Mouse (Mus musculus): ENCODE data around the gene Rapgef2. TPM values are rescaled to one million over a fixed set of nuclear protein-coding genes. Genes with fewer than 3 reads are reported as not detected.

Rapgef2 gene
- polyA plus RNA-seq, 1 experiment, result 17.7 TPM

DNA sequence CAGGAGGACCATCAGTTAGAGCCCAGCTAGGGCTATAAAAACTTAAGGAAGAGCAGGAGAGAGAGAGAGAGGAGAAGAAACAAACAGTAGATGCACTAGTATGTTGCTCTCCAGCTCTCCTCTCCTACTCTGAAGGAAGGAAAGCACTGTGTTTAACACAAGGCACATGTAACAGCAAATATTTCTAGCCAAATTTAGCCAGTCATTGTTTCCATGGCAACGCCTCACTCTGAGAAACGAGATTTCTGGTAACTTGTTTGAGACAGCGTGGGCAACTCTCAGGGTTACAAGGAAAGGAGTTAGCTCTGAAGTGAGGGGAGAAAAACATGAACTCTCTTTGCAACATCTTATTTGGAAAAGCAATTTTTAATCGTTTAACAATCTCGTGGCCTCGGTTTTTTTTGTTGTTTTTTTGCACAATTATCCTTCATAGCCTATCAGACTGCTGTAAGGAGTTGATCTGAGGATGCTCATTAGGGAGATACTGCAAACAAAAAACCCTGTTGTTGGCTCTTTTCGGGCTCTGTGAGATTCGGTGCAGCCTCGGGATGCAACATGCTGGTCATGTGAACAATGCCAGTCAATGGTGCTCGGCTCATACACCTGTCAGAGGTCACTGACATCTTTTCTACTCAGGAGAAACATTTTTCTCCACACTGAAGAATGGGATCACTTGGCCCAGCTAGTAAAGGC lies 27.8 kb upstream of the Rapgef2 start:
- H3K36me3 ChIP-seq (ENCODE audit: control insufficient read depth, insufficient read depth, low read length, poor library complexity, severe bottlenecking), result no peaks in the 10 kb centered on the region
- H3K9ac ChIP-seq (ENCODE audit: low read depth, poor library complexity, severe bottlenecking), result no peak overlapping the region
- H3K4me3 ChIP-seq (ENCODE audit: low read depth, low read length), result no peak overlapping the region
- no peaks in the 10 kb centered on the region for H3K4me1 ChIP-seq (ENCODE audit: control insufficient read depth, insufficient read depth, low read length)
- H3K9me3 ChIP-seq (replicated peaks; ENCODE audit: control insufficient read depth, insufficient read depth, low read length, poor library complexity, severe bottlenecking), result no peaks in the 10 kb centered on the region
- H3K27me3 ChIP-seq (ENCODE audit: control insufficient read depth, insufficient read depth, low read length, poor library complexity, severe bottlenecking), result no peaks in the 10 kb centered on the region
- TF ChIP-seq POLR2A (IDR thresholded peaks at IDR 0.05; ENCODE audit: insufficient read depth, low read length), result no peak
- no peak for TF ChIP-seq EP300 (IDR thresholded peaks at IDR 0.05; ENCODE audit: insufficient read depth, low read depth, low read length)
- TF ChIP-seq CTCF (IDR thresholded peaks at IDR 0.05; ENCODE audit: low read depth, low read length), result no peak
- no peak overlapping the region for H3K27ac ChIP-seq (ENCODE audit: insufficient read depth, low read length)

DNA sequence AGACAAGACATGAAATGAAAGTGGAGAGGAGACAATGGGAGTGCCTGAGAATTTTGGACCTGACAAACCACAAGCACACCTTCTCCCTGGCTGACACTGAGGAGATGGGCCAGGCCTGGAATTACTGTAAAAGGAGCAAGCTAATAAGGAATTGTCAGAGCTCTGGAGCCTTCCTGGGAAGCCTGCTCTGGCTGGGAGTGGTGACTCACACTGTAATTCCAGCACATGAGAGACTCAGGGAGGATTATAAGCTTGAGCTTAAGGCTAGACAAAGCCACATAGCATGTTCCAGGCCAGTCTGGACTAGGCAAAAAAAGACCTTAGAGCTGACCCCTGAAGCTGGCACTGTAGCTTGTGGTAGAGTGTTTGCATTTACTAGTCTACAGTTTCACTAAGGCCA lies 25.6 kb upstream of the Rapgef2 start:
- Histone ChIP-seq H3K9ac (ENCODE audit: low read depth, poor library complexity, severe bottlenecking) (no peak overlapping the region), H3K27me3 (ENCODE audit: control insufficient read depth, insufficient read depth, low read length, poor library complexity, severe bottlenecking) (no peaks in the 10 kb centered on the region), H3K4me1 (ENCODE audit: control insufficient read depth, insufficient read depth, low read length) (no peaks in the 10 kb centered on the region), H3K27ac (ENCODE audit: insufficient read depth, low read length) (no peak overlapping the region), H3K4me3 (ENCODE audit: low read depth, low read length) (no peak overlapping the region), H3K36me3 (ENCODE audit: control insufficient read depth, insufficient read depth, low read length, poor library complexity, severe bottlenecking) (no peaks in the 10 kb centered on the region), H3K9me3 (replicated peaks; ENCODE audit: control insufficient read depth, insufficient read depth, low read length, poor library complexity, severe bottlenecking) (no peaks in the 10 kb centered on the region)
- TF ChIP-seq POLR2A (IDR thresholded peaks at IDR 0.05; ENCODE audit: insufficient read depth, low read length) (no peak), CTCF (IDR thresholded peaks at IDR 0.05; ENCODE audit: low read depth, low read length) (no peak), EP300 (IDR thresholded peaks at IDR 0.05; ENCODE audit: insufficient read depth, low read depth, low read length) (no peak)

DNA sequence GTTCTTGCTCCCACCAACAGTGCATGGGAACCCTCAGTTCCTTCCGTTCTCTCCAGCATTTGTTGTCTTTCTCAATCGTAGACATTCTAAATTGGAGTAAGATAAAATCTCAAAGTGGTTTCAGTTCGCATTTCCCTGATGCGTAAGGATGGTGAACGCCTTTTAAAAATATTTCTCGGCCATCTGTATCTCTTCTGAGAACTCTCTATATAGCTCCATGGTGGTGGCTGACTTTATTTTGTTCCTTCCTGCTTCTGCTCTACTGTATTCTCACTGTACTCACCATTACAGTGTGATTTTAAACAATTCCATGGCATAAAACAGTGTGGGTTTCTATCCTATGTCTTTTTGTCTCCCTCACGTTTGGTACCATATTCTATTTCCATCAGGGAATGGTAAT lies 23.9 kb upstream of the Rapgef2 start:
- no peak overlapping the region for H3K4me3 ChIP-seq (ENCODE audit: low read depth, low read length)
- H3K4me1 ChIP-seq (ENCODE audit: control insufficient read depth, insufficient read depth, low read length), result no peaks in the 10 kb centered on the region
- H3K9ac ChIP-seq (ENCODE audit: low read depth, poor library complexity, severe bottlenecking), result no peak overlapping the region
- no peak overlapping the region for H3K27ac ChIP-seq (ENCODE audit: insufficient read depth, low read length)
- no peaks in the 10 kb centered on the region for H3K9me3 ChIP-seq (replicated peaks; ENCODE audit: control insufficient read depth, insufficient read depth, low read length, poor library complexity, severe bottlenecking)
- H3K36me3 ChIP-seq (ENCODE audit: control insufficient read depth, insufficient read depth, low read length, poor library complexity, severe bottlenecking), result no peaks in the 10 kb centered on the region
- H3K27me3 ChIP-seq (ENCODE audit: control insufficient read depth, insufficient read depth, low read length, poor library complexity, severe bottlenecking), result no peaks in the 10 kb centered on the region; the same call in 1 of the 2 replicates
- TF ChIP-seq POLR2A (IDR thresholded peaks at IDR 0.05; ENCODE audit: insufficient read depth, low read length), result no peak
- no peak for TF ChIP-seq EP300 (IDR thresholded peaks at IDR 0.05; ENCODE audit: insufficient read depth, low read depth, low read length)
- no peak for TF ChIP-seq CTCF (IDR thresholded peaks at IDR 0.05; ENCODE audit: low read depth, low read length)

- Histone ChIP-seq H3K27me3 (ENCODE audit: control insufficient read depth, insufficient read depth, low read length, poor library complexity, severe bottlenecking) (no peaks in the 10 kb centered on the region; the same call in 1 of the 2 replicates), H3K4me3 (ENCODE audit: low read depth, low read length) (no peak overlapping the region), H3K4me1 (ENCODE audit: control insufficient read depth, insufficient read depth, low read length) (no peaks in the 10 kb centered on the region), H3K9me3 (replicated peaks; ENCODE audit: control insufficient read depth, insufficient read depth, low read length, poor library complexity, severe bottlenecking) (no peaks in the 10 kb centered on the region), H3K36me3 (ENCODE audit: control insufficient read depth, insufficient read depth, low read length, poor library complexity, severe bottlenecking) (no peaks in the 10 kb centered on the region), H3K9ac (ENCODE audit: low read depth, poor library complexity, severe bottlenecking) (no peak overlapping the region), H3K27ac (ENCODE audit: insufficient read depth, low read length) (no peak overlapping the region)
- TF ChIP-seq CTCF (IDR thresholded peaks at IDR 0.05; ENCODE audit: low read depth, low read length) (no peak), POLR2A (IDR thresholded peaks at IDR 0.05; ENCODE audit: insufficient read depth, low read length) (no peak), EP300 (IDR thresholded peaks at IDR 0.05; ENCODE audit: insufficient read depth, low read depth, low read length) (no peak)
These were observed 22.3 kb upstream of the Rapgef2 start for GRCm38 (mm10) chr3:79308605-79309004.

DNA sequence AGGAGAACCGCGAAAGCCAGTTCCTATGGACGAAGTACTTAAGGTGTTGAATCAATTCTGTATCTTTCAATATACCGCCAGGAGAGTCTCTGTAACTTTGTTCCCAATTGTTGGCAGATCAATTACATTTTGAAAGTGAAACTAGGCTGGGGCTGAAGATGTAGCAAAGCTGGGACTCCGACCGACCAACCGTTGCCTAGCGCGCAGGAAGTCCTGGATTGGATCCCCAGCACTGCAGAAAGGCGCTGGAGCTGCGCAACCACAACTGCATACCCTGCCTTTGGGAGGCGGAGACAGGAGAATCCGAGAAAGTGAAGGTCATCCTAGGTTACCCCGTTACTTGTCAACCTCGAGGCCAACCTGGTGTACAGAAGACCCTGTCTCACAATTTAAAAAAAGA lies 13.1 kb upstream of the Rapgef2 start:
- Histone ChIP-seq H3K4me1 (ENCODE audit: control insufficient read depth, insufficient read depth, low read length) (no peaks in the 10 kb centered on the region), H3K36me3 (ENCODE audit: control insufficient read depth, insufficient read depth, low read length, poor library complexity, severe bottlenecking) (no peaks in the 10 kb centered on the region), H3K4me3 (ENCODE audit: low read depth, low read length) (no peak overlapping the region), H3K9ac (ENCODE audit: low read depth, poor library complexity, severe bottlenecking) (no peak overlapping the region), H3K27me3 (ENCODE audit: control insufficient read depth, insufficient read depth, low read length, poor library complexity, severe bottlenecking) (no peaks in the 10 kb centered on the region), H3K9me3 (replicated peaks; ENCODE audit: control insufficient read depth, insufficient read depth, low read length, poor library complexity, severe bottlenecking) (no peaks in the 10 kb centered on the region), H3K27ac (ENCODE audit: insufficient read depth, low read length) (no peak overlapping the region)
- TF ChIP-seq CTCF (IDR thresholded peaks at IDR 0.05; ENCODE audit: low read depth, low read length) (no peak), POLR2A (IDR thresholded peaks at IDR 0.05; ENCODE audit: insufficient read depth, low read length) (no peak), EP300 (IDR thresholded peaks at IDR 0.05; ENCODE audit: insufficient read depth, low read depth, low read length) (no peak)

GRCm38 (mm10) chr3:79297281-79297680 lies 11.0 kb upstream of the Rapgef2 start:
- Histone ChIP-seq H3K9ac (ENCODE audit: low read depth, poor library complexity, severe bottlenecking) (no peak overlapping the region), H3K9me3 (replicated peaks; ENCODE audit: control insufficient read depth, insufficient read depth, low read length, poor library complexity, severe bottlenecking) (no peaks in the 10 kb centered on the region), H3K27ac (ENCODE audit: insufficient read depth, low read length) (no peak overlapping the region), H3K4me3 (ENCODE audit: low read depth, low read length) (no peak overlapping the region), H3K4me1 (ENCODE audit: control insufficient read depth, insufficient read depth, low read length) (no peaks in the 10 kb centered on the region), H3K27me3 (ENCODE audit: control insufficient read depth, insufficient read depth, low read length, poor library complexity, severe bottlenecking) (no peaks in the 10 kb centered on the region), H3K36me3 (ENCODE audit: control insufficient read depth, insufficient read depth, low read length, poor library complexity, severe bottlenecking) (no peaks in the 10 kb centered on the region)
- TF ChIP-seq CTCF (IDR thresholded peaks at IDR 0.05; ENCODE audit: low read depth, low read length), result no peak
- TF ChIP-seq EP300 (IDR thresholded peaks at IDR 0.05; ENCODE audit: insufficient read depth, low read depth, low read length), result no peak
- no peak for TF ChIP-seq POLR2A (IDR thresholded peaks at IDR 0.05; ENCODE audit: insufficient read depth, low read length)

Data from ES-Bruce4 (cell line).